Mouse (Mus musculus) limb, embryonic 14.5 days (tissue): ENCODE measurements around the gene Aif1l. TPM values are rescaled to one million over a fixed set of nuclear protein-coding genes. Genes with fewer than 3 reads are reported as not detected.

Experiments
- ATAC-seq: fragments of 200-750 bp; cut with Nextera tagmentation; 2 replicates; pipeline ENCODE4 v1.8.0; 2017; ENCODE audit warnings: low read depth, moderate number of reproducible peaks, moderate TSS enrichment; ENCODE audit not compliant: low FRiP score
- DNase-seq: peaks from one replicate; pipeline ENCODE4 v3.0.0-alpha.2; 2015; ENCODE audit warnings: low spot score
- H3K27ac ChIP-seq: fragments of 300-500 bp; sonication (generic); replicated peaks from 2 replicates; pipeline ENCODE4 v1.5.1; 2014; ENCODE audit warnings: low read depth, mild to moderate bottlenecking, low read length, moderate library complexity, mixed read lengths
- H3K27me3 ChIP-seq: fragments of 300-500 bp; sonication (generic); 2 replicates; pipeline ENCODE4 v1.6.1; 2014; ENCODE audit warnings: low read length, mixed read lengths; ENCODE audit not compliant: control insufficient read depth, insufficient read depth
- H3K36me3 ChIP-seq: fragments of 300-500 bp; sonication (generic); 2 replicates; pipeline ENCODE4 v1.6.1; 2014; ENCODE audit warnings: mild to moderate bottlenecking, low read length, moderate library complexity, mixed read lengths; ENCODE audit not compliant: control insufficient read depth, insufficient read depth
- H3K4me1 ChIP-seq: fragments of 300-500 bp; sonication (generic); 2 replicates; pipeline ENCODE4 v1.6.1; 2014; ENCODE audit warnings: antibody characterized with exemption, low read length, mixed read lengths; ENCODE audit not compliant: control insufficient read depth, insufficient read depth
- H3K4me2 ChIP-seq: fragments of 300-500 bp; sonication (generic); replicated peaks from 2 replicates; pipeline ENCODE4 v1.6.1; 2014; ENCODE audit warnings: low read depth, mild to moderate bottlenecking, low read length, moderate library complexity; ENCODE audit not compliant: severe bottlenecking
- H3K4me3 ChIP-seq: fragments of 300-500 bp; sonication (generic); replicated peaks from 2 replicates; pipeline ENCODE4 v1.5.1; 2014; ENCODE audit warnings: low read length
- H3K9ac ChIP-seq: fragments of 300-500 bp; sonication (generic); 2 replicates; pipeline ENCODE4 v1.6.1; 2014; ENCODE audit warnings: mild to moderate bottlenecking, low read depth, low read length, moderate library complexity; ENCODE audit not compliant: severe bottlenecking
- H3K9me3 ChIP-seq: fragments of 300-500 bp; sonication (generic); 2 replicates; pipeline ENCODE4 v1.6.1; 2016; ENCODE audit warnings: low read length; ENCODE audit not compliant: control insufficient read depth
- POLR2A ChIP-seq: fragments of 200-500 bp; IDR thresholded peaks from 2 replicates; pipeline ENCODE4 v1.8.0; 2012; ENCODE audit warnings: inconsistent platforms, mild to moderate bottlenecking, moderate library complexity, borderline replicate concordance; ENCODE audit not compliant: insufficient read depth, insufficient read length; ENCODE audit errors: extremely low read depth
- WGBS: fragments of 180-500 bp; shearing (Covaris S2); extraction: QIAGEN DNeasy Blood & Tissue Kit; methylation state at CpG from one replicate; pipeline ENCODE4 v1.1.7; 2014; 5-methylcytosine and 5-hydroxymethylcytosine counted together
- polyA plus RNA-seq, 2 experiments: library from polyadenylated mRNA; depleted of rRNA in 1 of 2; stranded (reverse) in 1 of 2; unstranded in 1 of 2; fragments of >200 nt; fragmentation: Nextera tagmentation in 1 of 2; extraction: Ambion mirVana in 1 of 2; gene quantifications; 2 replicates each; pipeline versions ENCODE4 v1.2.1 to v1.2.3; 2012 to 2014

The Aif1l gene
- polyA plus RNA-seq (2012; rRNA removed) (28.2 and 35.4 TPM in 2 replicates), polyA plus RNA-seq (2014; fragmentation: Nextera tagmentation; extraction: Ambion mirVana) (32.3 and 44.7 TPM in 2 replicates)

- peak; percentile 84 for ATAC-seq
- H3K4me1 ChIP-seq = peaks cover 12% of the 10 kb centered on the region
Observed at GRCm38 (mm10) chr2:31950058-31950871, at the start of gene Aif1l. Aif1l (plus strand) TSS chr2:31950139.

GRCm38 (mm10) chr2:31900932-31901331 lies 49.0 kb upstream of the Aif1l start:
- ATAC-seq (no peak), DNase-seq (no peak)
- TF ChIP-seq POLR2A = no peak
- peaks cover 10% of the 10 kb centered on the region for H3K4me1 ChIP-seq
- 82% methylated on average over 4 of the region's 4 CpGs for WGBS
- no peak overlapping the region for H3K4me3 ChIP-seq
- no peaks in the 10 kb centered on the region for H3K27me3 ChIP-seq
- H3K27ac ChIP-seq = no peak overlapping the region
- H3K4me2 ChIP-seq = no peak overlapping the region
- H3K9ac ChIP-seq = no peak overlapping the region
- no peaks in the 10 kb centered on the region for H3K9me3 ChIP-seq
- H3K36me3 ChIP-seq = no peaks in the 10 kb centered on the region

More at GRCm38 (mm10) chr2:31950058-31950871, at the start of gene Aif1l:
- Histone ChIP-seq H3K4me2 (peak within 1 kb of the TSS; percentile 96), H3K27ac (no peak within 1 kb of the TSS), H3K9me3 (no peaks in the 10 kb centered on the region), H3K27me3 (no peaks in the 10 kb centered on the region), H3K4me3 (peak within 1 kb of the TSS; percentile 72), H3K36me3 (0 out of 2 replicates have a peak, but pooled peaks cover 4% of the 10 kb centered on the region), H3K9ac (peak within 1 kb of the TSS; percentile 72)
- WGBS = under 1% methylated on average over 61 of the region's 66 CpGs
- DNase-seq = peak; percentile 67
- no peak for TF ChIP-seq POLR2A

GRCm38 (mm10) chr2:31901659-31902362 lies 48.1 kb upstream of the Aif1l start:
- H3K9me3 ChIP-seq = no peaks in the 10 kb centered on the region
- H3K36me3 ChIP-seq = no peaks in the 10 kb centered on the region
- no peak for ATAC-seq
- H3K27me3 ChIP-seq = no peaks in the 10 kb centered on the region
- no peak for DNase-seq
- H3K4me1 ChIP-seq = peaks cover 10% of the 10 kb centered on the region
- H3K27ac ChIP-seq = no peak overlapping the region
- 49% methylated on average over 4 of the region's 4 CpGs for WGBS
- H3K4me3 ChIP-seq = no peak overlapping the region
- no peak overlapping the region for H3K4me2 ChIP-seq
- H3K9ac ChIP-seq = no peak overlapping the region
- no peak for TF ChIP-seq POLR2A

- Histone ChIP-seq H3K9me3 (no peaks in the 10 kb centered on the region), H3K27ac (no peak overlapping the region), H3K4me3 (no peak overlapping the region), H3K36me3 (no peaks in the 10 kb centered on the region), H3K9ac (peak overlapping the region; percentile 21; the same call in 1 of the 2 replicates), H3K27me3 (no peaks in the 10 kb centered on the region), H3K4me2 (no peak overlapping the region), H3K4me1 (peaks cover 10% of the 10 kb centered on the region)
- ATAC-seq (no peak; the same call in 1 of the 2 replicates), DNase-seq (no peak)
- TF ChIP-seq POLR2A = no peak
- WGBS = 2% methylated on average over 5 of the region's 6 CpGs
Observed at GRCm38 (mm10) chr2:31904089-31904488, 45.9 kb upstream of the Aif1l start.

GRCm38 (mm10) chr2:31904622-31905021 lies 45.3 kb upstream of the Aif1l start:
- H3K4me1 ChIP-seq = peaks cover 10% of the 10 kb centered on the region
- H3K4me2 ChIP-seq = no peak overlapping the region
- no peak for TF ChIP-seq POLR2A
- DNase-seq (no peak), ATAC-seq (no peak)
- H3K4me3 ChIP-seq = no peak overlapping the region
- H3K9me3 ChIP-seq = no peaks in the 10 kb centered on the region
- H3K36me3 ChIP-seq = no peaks in the 10 kb centered on the region
- no peaks in the 10 kb centered on the region for H3K27me3 ChIP-seq
- H3K27ac ChIP-seq = no peak overlapping the region
- H3K9ac ChIP-seq = peak overlapping the region; percentile 21; the same call in 1 of the 2 replicates
- WGBS = 6% methylated on average over 8 of the region's 8 CpGs
